20 mouse cellular contexts compared by ENCODE assay signal in the genomic region with DNA sequence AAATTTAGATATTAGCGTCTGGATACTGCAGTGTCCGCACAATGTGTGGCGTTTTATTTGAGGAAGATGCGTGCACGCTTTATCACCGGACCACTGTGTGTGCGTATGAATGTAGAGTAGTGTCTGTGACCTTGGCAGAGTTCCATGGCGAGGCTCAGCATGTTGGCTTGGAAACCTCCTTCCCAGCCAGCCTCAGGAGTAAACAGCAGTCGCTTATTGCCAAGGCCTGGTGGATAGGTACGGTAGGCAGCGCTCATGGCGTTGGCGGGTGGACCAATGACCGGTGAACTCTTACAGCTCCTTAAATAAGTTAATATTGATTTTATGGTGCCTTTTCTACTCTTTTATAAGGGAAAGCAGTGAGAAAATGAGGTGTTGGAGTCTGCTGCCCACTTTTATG.
DNase-seq lines count a peak whose midpoint lies in the region; ATAC-seq and TF ChIP-seq lines count a peak whose summit lies in the region.
"Had no signal": no experiment of that assay in that cellular context is flagged by ENCODE, and none has a peak within 500 bp of the region (broad histone marks: within the 10 kb centered on the region; RNA-seq: fewer than 3 reads in every experiment).

No protein-coding gene starts in this region.

- DNase-seq in hindbrain, postnatal 0 days (ENCODE audit: low spot score), result peak; percentile 5
- no peak for DNase-seq in hindbrain, embryonic 11.5 days (ENCODE audit: low spot score)
- DNase-seq in ovary, adult 18-20 months (ENCODE audit: low spot score), result peak; percentile 9
- no peak for DNase-seq in ovary, postnatal 10 days (ENCODE audit: low spot score)
- DNase-seq in adrenal gland, postnatal 14 days, result peak; percentile 71
- peak; percentile 64 for DNase-seq in testis, postnatal 10 days (ENCODE audit: low spot score)
- DNase-seq: cerebellum, adult 8-10 months; gastrocnemius, postnatal 10 days; heart, adult 18-20 months; heart, postnatal 36 days; liver, embryonic 13.5 days had no signal

- H3K4me1 ChIP-seq in hindbrain, postnatal 0 days (ENCODE audit: insufficient read depth, low read length), result no peaks in the 10 kb centered on the region
- H3K4me1 ChIP-seq in hindbrain, embryonic 11.5 days (replicated peaks; ENCODE audit: control insufficient read depth, insufficient read depth, low read length), result no peaks in the 10 kb centered on the region
- H3K4me1 ChIP-seq in heart, embryonic 11.5 days (ENCODE audit: control insufficient read depth, insufficient read depth, low read length), result no peaks in the 10 kb centered on the region
- H3K4me1 ChIP-seq in neural tube, embryonic 15.5 days, result no peaks in the 10 kb centered on the region
- H3K4me1 ChIP-seq: forebrain, embryonic 13.5 days; hindbrain, embryonic 15.5 days; kidney, embryonic 15.5 days; liver, embryonic 13.5 days; midbrain, embryonic 12.5 days; neural tube, embryonic 13.5 days had no signal

- ATAC-seq in hindbrain, postnatal 0 days, result no peak
- ATAC-seq in hindbrain, embryonic 11.5 days (ENCODE audit: low FRiP score), result no peak
- no peak for ATAC-seq in heart, embryonic 11.5 days (replicated peaks; ENCODE audit: insufficient number of reproducible peaks, low FRiP score, low TSS enrichment)
- no peak for ATAC-seq in neural tube, embryonic 15.5 days (ENCODE audit: low FRiP score)
- ATAC-seq: forebrain, embryonic 13.5 days; intestine, postnatal 0 days had no signal

- no peak overlapping the region for H3K4me2 ChIP-seq in hindbrain, postnatal 0 days (ENCODE audit: low read depth, low read length)
- H3K4me2 ChIP-seq in hindbrain, embryonic 11.5 days (replicated peaks; ENCODE audit: low read depth, low read length), result no peak overlapping the region
- H3K4me2 ChIP-seq in heart, embryonic 11.5 days, result no peak overlapping the region
- H3K4me2 ChIP-seq in neural tube, embryonic 15.5 days, result no peak overlapping the region
- H3K4me2 ChIP-seq: forebrain, embryonic 13.5 days; hindbrain, embryonic 15.5 days; kidney, embryonic 15.5 days; liver, embryonic 13.5 days; midbrain, embryonic 12.5 days; neural tube, embryonic 13.5 days had no signal

- no peak overlapping the region for H3K9ac ChIP-seq in hindbrain, postnatal 0 days (replicated peaks; ENCODE audit: low read length)
- H3K9ac ChIP-seq in hindbrain, embryonic 11.5 days (ENCODE audit: low read depth, low read length), result no peak overlapping the region
- H3K9ac ChIP-seq in heart, embryonic 11.5 days (ENCODE audit: low read depth, low read length), result no peak overlapping the region
- no peak overlapping the region for H3K9ac ChIP-seq in neural tube, embryonic 15.5 days (replicated peaks)
- H3K9ac ChIP-seq: forebrain, embryonic 13.5 days; hindbrain, embryonic 15.5 days; kidney, embryonic 15.5 days; liver, embryonic 13.5 days; midbrain, embryonic 12.5 days; neural tube, embryonic 13.5 days had no signal

- no peak for TF ChIP-seq CTCF in hindbrain, postnatal 0 days (IDR thresholded peaks at IDR 0.05; ENCODE audit: low read depth)

- H3K27ac ChIP-seq in hindbrain, postnatal 0 days, result no peak overlapping the region
- no peak overlapping the region for H3K27ac ChIP-seq in hindbrain, embryonic 11.5 days (ENCODE audit: low read depth, low read length)
- no peak overlapping the region for H3K27ac ChIP-seq in heart, embryonic 11.5 days (ENCODE audit: low read depth, low read length)
- H3K27ac ChIP-seq in neural tube, embryonic 15.5 days (replicated peaks), result no peak overlapping the region
- H3K27ac ChIP-seq: forebrain, embryonic 13.5 days; hindbrain, embryonic 15.5 days; kidney, embryonic 15.5 days; liver, embryonic 13.5 days; midbrain, embryonic 12.5 days; neural tube, embryonic 13.5 days had no signal

- H3K9me3 ChIP-seq in hindbrain, postnatal 0 days (ENCODE audit: low read length), result no peaks in the 10 kb centered on the region
- H3K9me3 ChIP-seq in hindbrain, embryonic 11.5 days (ENCODE audit: control insufficient read depth, low read length), result no peaks in the 10 kb centered on the region
- no peaks in the 10 kb centered on the region for H3K9me3 ChIP-seq in heart, embryonic 11.5 days (replicated peaks; ENCODE audit: control insufficient read depth, low read length)
- no peaks in the 10 kb centered on the region for H3K9me3 ChIP-seq in neural tube, embryonic 15.5 days (replicated peaks)
- H3K9me3 ChIP-seq: forebrain, embryonic 13.5 days; hindbrain, embryonic 15.5 days; kidney, embryonic 15.5 days; liver, embryonic 13.5 days; midbrain, embryonic 12.5 days; neural tube, embryonic 13.5 days had no signal

- 79% methylated on average over 14 of the region's 14 CpGs for WGBS in hindbrain, postnatal 0 days
- WGBS in hindbrain, embryonic 11.5 days, result 95% methylated on average over 14 of the region's 14 CpGs
- 93% methylated on average over 14 of the region's 14 CpGs for WGBS in heart, embryonic 11.5 days (ENCODE audit: insufficient replicate concordance)
- 89% methylated on average over 14 of the region's 14 CpGs for WGBS in neural tube, embryonic 15.5 days

- no peak overlapping the region for H3K4me3 ChIP-seq in hindbrain, postnatal 0 days (ENCODE audit: low read length)
- no peak overlapping the region for H3K4me3 ChIP-seq in hindbrain, embryonic 11.5 days (ENCODE audit: low read depth, low read length)
- no peak overlapping the region for H3K4me3 ChIP-seq in heart, embryonic 11.5 days (ENCODE audit: low read depth, low read length)
- H3K4me3 ChIP-seq in neural tube, embryonic 15.5 days (replicated peaks), result no peak overlapping the region
- H3K4me3 ChIP-seq: forebrain, embryonic 13.5 days; hindbrain, embryonic 15.5 days; kidney, embryonic 15.5 days; liver, embryonic 13.5 days; midbrain, embryonic 12.5 days; neural tube, embryonic 13.5 days had no signal

- no peaks in the 10 kb centered on the region for H3K36me3 ChIP-seq in hindbrain, postnatal 0 days (ENCODE audit: insufficient read depth, low read length)
- no peaks in the 10 kb centered on the region for H3K36me3 ChIP-seq in hindbrain, embryonic 11.5 days (ENCODE audit: control insufficient read depth, insufficient read depth, low read length)
- H3K36me3 ChIP-seq in heart, embryonic 11.5 days (ENCODE audit: control insufficient read depth, insufficient read depth, low read length), result no peaks in the 10 kb centered on the region
- no peaks in the 10 kb centered on the region for H3K36me3 ChIP-seq in neural tube, embryonic 15.5 days
- H3K36me3 ChIP-seq: G1E; hindbrain, embryonic 15.5 days; kidney, embryonic 15.5 days; liver, embryonic 13.5 days; midbrain, embryonic 12.5 days; neural tube, embryonic 13.5 days had no signal

- H3K27me3 ChIP-seq in hindbrain, postnatal 0 days (ENCODE audit: insufficient read depth, low read length), result no peaks in the 10 kb centered on the region
- H3K27me3 ChIP-seq in hindbrain, embryonic 11.5 days (ENCODE audit: control insufficient read depth, insufficient read depth, low read length), result no peaks in the 10 kb centered on the region
- peaks cover 6% of the 10 kb centered on the region; the same call in 1 of the 2 replicates for H3K27me3 ChIP-seq in heart, embryonic 11.5 days (ENCODE audit: control insufficient read depth, insufficient read depth, low read length)
- no peaks in the 10 kb centered on the region for H3K27me3 ChIP-seq in neural tube, embryonic 15.5 days (replicated peaks)
- H3K27me3 ChIP-seq: forebrain, embryonic 13.5 days; hindbrain, embryonic 15.5 days; kidney, embryonic 15.5 days; liver, embryonic 13.5 days; neural tube, embryonic 13.5 days had no signal

Comparison
In these comparisons a context has a peak if more than half of its experiments do, and no peak if none do; other contexts are left out.
1. DNase-seq: peak in hindbrain, postnatal 0 days (single experiment), ovary, adult 18-20 months (single experiment), adrenal gland, postnatal 14 days (single experiment) and testis, postnatal 10 days (single experiment); none in hindbrain, embryonic 11.5 days (single experiment) and ovary, postnatal 10 days (single experiment).